Mouse (Mus musculus): Measurements from ENCODE around the gene Tbx2. TPM values are rescaled to one million over a fixed set of nuclear protein-coding genes. Genes with fewer than 3 reads are reported as not detected.

The Tbx2 gene
- 0.10 TPM in 1 of 2 replicates, not detected in the other for total RNA-seq (2015)
- total RNA-seq (2017): not detected in 2 replicates

DNA sequence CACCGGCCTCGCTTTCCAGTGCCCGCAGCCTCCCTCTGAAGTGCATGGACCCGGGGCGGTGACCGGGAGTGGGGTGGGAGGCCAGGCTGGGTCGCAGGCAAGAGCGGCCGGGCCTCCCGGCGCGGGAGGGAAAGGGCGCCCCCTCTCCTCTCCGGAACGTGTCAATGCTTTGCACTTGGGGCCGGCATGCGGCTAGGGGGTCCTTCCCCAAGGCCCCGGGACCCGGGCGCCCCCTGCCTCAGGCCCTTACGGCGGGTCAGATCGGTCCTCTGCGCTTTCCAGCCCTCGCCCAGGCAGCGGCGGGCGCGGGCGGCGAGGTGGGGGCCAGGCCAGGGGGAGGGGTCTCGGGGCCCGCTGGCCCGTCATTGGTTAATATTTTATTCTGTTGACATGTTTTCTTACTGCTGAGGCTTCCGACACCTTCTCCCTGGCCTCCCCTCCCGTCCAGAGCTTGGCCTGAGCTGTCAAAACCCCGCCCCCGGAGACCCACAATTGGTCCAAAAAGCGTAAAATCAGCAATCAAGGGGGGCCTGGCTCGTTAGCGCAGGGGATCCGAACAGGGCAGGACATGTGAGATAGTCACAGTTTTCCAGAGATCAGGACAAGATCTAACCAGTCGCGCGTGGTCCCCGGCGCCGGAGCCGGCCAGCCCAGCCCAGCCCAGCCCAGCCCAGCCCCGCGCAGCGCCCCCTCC is at the start of gene Tbx2:
Gene Tbx2 (plus strand): TSS at position 321 of the 694 bp plus-strand sequence.
- no peak for ATAC-seq (replicated peaks; ENCODE audit: poor library complexity)

DNA sequence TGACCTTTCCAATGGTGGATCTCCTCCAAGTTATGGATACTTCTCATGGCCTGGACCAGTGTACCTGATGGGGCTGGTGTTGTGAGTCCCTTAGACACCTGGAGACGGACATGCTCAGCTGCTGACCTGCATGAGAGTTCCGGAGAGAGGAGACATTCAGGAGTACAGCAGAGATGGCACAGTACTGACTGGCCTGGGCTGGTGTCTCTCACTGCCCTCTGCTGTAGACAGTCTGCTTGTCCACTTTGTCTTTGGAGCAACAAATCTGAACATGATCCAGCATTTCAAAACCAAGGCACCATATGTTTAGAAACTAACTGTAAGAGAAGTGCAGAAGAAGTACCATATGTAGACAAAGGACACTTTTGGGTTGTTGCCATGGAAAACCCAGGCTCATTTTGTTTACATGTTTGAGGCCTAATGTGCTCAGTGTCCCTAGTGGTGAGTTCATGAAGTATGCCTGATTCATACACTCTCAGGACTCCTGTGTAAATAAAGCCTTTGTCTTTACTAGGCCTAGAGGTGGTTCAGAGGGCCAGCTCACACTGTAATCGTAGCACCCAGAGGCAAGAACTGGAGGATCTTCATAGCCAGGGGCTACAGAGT is 46.1 kb upstream of the Tbx2 start:
- peak; percentile 72 for ATAC-seq (replicated peaks; ENCODE audit: poor library complexity)

DNA sequence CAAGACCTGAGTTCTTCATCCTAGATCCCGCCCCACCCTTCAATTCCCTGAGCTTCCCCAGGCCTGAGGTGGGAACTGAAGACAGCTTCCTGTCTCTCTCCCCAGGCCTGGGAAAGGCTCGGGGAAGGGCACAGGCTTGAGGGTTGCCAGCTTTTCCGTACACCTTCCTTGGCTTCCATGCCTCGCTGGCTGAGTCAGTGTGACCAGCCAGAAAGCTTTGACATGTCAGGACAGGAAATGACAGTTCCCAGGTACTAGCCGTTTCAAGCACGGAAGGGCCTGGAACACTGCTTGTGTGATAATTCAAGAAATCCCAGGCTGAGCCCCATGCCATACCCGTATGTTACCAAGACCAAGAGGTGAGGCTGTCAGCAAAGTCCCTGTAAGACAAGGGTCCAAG is 42.6 kb upstream of the Tbx2 start:
- ATAC-seq (replicated peaks; ENCODE audit: poor library complexity): no peak

DNA sequence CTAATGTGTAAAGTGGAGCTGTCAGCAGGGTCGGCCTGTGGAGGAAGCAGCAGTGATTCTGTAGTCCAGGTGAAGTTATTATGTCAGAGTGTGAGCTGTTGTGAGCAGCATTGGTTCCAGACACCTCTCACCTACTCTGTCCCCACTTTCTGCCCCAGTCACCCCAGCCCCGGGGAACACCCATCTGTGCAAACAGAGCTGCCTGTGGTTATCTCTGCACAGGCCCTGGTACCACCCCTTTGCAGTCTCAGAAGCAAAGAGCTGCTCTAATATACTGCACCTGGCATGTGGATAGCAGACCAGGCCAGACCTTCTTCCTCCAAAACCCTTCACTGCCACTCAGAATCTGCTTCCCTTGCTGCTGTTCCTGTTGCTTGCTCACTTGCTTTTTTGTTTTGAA is 42.1 kb upstream of the Tbx2 start:
- peak; percentile 85 for ATAC-seq (replicated peaks; ENCODE audit: poor library complexity)

DNA sequence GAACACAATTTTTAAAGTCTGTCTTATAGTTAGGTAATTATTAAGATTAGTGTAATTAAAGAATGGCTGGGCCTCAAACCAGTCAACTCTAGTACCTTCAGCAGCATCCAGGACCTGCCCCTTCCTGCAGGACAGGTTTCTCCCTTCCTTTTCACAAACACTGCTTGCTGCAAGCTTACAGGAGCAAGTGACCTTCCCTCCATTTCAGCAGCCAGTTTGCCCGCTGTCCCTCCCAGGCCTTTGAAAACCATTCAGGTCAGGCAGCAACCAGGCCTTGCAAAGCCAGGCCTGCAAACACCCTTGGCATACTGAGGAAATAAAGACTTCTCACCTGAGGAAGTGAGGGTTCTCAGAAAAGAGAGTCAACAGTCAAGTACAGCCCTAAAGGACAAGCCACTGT is 41.1 kb upstream of the Tbx2 start:
- ATAC-seq (replicated peaks; ENCODE audit: poor library complexity): no peak

DNA sequence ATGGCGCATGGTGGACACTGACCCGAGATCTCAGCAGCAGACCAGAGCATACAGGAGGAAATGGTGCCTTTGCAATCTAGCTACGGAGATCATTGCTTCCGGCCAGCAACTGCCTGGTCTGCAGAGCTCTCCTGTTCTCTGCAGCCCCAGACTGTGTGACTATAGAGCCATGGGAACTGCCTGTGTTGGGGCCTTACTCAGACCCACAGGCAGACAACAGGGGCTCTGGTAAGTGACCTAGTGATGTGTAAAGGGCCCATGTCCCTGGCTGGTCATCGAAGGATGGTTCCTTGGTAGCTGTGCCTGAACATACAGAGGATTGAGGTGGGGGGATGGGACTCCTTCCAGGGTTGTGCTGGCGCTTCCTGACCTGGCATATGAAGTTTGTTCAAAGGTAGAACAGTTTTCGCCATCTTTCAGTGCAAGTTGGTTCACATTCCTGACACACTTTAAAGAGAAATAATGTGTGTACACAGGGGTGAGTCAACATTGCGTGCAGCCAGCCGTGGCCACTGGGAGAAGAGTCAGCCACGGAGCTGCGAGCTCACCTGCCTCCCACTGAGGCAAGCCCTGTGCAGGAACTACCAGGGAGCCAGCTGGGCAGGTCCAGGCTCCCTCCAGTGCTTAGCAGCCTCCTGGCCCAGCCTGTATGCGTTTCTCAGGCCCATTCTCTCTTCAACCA is 39.7 kb upstream of the Tbx2 start:
- no peak for ATAC-seq (replicated peaks; ENCODE audit: poor library complexity)

DNA sequence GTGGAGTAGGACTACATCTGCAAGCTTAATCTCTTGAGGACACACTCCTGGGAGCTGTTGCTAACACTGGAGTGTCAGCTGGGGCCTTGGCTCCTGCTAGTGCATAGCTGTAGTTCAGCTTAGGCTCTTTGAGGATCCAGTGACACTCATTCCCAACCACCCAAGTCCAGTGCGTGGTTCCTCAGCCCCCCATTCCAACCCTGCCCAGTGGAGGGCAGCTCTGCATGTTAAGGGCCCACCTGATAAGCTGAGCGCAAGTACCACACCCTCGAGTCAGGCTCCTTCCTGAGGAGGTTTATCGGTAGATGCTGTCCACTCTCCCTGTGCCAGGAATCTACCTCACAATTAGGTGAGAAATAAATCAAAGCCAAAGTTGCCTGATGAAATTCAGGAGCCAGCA is 32.9 kb upstream of the Tbx2 start:
- no peak for ATAC-seq (replicated peaks; ENCODE audit: poor library complexity)

DNA sequence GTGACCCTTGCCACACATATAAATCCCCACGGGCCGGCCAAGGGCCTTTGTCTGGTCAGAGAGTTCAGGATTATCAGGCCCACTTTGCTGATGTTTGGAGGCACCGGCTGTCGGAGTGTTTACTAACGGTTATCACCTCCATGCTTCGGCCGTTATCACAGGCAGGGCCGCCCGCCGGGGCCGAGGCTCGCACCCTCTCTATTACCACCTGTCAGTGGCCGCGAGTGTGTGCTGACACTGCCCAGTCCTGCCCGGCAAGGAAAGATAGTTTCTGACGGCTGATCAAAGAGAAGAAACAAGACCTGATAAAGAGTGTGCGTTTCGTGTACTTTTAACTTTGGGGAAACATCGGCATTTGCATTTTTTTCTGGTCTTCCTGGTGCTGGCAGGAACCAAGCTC is 32.5 kb upstream of the Tbx2 start:
- ATAC-seq (replicated peaks; ENCODE audit: poor library complexity): no peak

DNA sequence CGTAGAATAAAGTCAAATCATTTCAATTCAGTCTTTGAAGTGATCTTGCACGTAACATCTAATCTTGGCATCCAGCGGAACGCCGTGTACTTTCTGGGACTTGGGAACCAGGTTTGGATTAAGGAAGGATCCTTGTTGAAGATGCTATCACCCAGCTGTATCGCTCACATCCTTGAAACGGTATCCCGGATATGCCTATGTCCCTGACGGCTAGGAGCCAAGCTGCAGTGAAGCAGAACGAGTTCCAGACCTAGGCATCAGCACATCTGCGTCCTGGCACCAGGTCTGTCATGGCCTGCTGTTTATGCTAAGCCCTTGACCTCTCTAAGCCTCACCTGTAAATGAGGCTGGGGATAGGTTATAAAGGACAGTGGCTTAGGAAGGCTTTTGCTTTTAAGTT is 32.0 kb upstream of the Tbx2 start:
- ATAC-seq (replicated peaks; ENCODE audit: poor library complexity): no peak

DNA sequence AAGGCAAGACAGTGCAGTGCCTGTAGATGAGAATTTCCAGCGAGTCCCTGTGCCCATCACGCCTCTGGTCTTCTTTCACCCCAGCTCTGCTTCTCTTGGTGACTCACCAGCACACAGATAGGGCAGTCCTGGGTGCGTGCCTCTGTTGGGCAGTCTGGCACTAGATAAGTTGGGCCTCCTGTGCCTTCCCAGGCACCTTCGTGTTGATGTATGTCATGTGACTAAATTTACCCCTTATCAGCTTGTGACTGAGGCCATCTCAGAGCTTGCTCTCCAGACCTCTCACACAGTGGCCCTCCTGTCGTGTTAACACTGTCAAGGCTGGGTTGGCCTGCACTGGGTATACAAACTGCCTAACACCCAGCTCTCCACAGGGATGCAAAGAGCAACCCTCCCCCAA is 28.3 kb upstream of the Tbx2 start:
- peak; percentile 93 for ATAC-seq (replicated peaks; ENCODE audit: poor library complexity)

DNA sequence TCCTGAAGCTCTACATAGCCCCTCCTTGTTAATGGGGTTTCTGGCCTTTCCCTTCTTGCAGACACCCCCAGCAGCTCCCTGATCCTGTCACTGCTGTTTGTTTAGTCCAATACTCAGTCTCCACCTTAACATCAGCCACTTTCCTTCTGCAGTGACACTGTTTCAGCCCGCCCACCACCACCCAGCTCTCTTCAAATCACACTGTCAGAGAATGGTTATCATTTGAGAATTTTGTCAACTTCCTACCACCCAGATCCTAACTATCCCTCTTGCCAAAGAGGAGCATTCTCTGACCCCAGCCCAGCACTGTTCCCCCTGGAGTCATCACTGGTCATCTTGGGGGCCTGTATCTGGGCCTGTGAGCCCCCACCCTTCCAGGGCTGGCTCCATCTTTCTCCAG is 26.6 kb upstream of the Tbx2 start:
- no peak for ATAC-seq (replicated peaks; ENCODE audit: poor library complexity)

DNA sequence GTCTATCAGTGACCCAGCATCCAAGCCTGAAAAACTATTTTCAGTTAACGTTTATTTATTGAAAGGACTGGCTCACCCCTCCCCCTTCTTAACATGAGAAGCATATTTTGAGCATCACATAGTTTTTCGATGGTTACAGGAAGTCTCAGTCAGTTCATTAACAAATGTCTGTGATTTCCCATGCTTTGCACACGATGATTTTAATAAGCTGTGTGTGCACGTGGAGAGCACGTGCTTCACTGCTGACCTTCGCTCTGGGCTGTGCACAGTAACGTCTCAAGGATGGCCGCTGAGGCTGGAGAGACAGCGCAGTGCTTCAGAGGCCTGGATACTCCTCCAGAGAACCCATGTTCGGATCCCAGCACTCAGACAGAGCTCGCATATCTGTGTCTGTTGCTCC is 25.0 kb upstream of the Tbx2 start:
- no peak for ATAC-seq (replicated peaks; ENCODE audit: poor library complexity)

DNA sequence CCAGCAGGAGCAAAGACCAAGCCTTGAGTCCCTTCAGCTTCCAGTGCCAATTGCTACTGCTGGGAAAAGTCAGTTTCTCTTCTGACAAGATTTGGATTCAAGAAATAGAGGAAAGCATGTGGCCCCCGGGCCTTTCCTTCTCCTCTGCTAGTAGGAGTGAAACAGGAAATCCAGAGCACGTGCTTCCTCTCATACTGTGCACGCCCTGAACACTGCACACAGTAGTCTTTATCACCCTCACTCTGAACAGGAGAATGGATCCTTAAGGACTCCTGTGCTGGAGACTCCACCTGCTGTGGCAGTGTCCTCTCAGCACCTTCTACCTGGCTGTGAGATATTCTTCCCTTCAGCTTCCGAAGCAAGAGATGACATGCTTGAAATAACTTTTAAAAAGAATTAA is 21.1 kb upstream of the Tbx2 start:
- ATAC-seq (replicated peaks; ENCODE audit: poor library complexity): 0 out of 2 replicates have a peak, but pooled peaks have one; percentile 41

DNA sequence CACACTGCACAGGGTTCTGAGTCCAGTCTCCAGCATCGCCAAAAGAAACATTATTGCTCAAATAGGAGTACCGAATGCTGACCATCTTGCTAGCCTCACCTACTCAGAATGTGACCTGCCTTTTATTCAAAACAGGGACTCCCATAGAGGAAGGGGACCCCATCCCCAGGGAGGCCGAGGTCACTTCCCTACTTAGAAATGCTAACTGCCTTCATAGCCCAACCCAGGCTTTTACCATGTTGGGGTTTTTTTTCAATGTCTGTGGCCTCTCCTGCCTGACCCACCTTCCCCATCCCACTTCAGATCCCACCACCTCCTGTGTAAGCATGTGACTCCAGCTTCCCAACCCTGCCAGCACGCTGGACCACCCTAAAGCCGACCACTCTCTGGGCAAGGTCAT is 20.7 kb upstream of the Tbx2 start:
- ATAC-seq (replicated peaks; ENCODE audit: poor library complexity): no peak

DNA sequence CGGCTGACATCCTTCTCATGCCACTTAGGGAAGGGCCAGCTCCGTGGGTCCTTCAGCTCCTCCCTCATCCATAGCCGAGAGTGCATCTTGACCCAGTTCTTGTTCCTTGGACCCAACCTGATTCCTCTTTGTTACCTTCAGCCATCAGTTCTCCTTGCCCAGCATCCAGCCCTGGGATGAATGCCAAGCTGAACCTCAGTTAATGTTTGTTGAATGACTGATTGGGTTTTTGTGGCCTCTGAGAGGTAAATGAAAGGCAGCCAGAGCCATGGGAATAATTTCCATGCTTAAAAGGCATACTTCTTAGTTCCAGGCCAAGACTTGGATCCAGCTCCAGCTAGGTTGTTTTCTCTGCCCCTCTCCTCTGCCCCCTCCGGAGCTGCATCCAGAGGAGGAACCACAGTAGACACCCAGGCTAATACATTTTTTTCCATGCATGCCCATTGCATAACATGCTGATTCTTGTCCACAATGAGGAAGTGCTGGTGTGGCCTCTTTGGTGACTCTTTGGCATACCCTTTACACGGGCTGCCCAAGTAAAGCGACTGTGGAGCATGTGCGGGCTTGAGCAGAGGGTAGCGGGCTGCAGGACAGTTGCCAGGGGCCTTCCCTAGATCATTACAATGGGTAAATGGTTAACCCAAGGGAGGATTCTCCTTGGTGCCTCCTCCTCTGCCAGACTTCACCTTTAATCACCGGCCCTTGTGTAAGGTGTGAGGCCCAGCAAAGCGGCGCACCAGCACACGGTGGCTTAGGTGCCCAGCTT is 20.0 kb upstream of the Tbx2 start:
- ATAC-seq (replicated peaks; ENCODE audit: poor library complexity): peak; percentile 94

DNA sequence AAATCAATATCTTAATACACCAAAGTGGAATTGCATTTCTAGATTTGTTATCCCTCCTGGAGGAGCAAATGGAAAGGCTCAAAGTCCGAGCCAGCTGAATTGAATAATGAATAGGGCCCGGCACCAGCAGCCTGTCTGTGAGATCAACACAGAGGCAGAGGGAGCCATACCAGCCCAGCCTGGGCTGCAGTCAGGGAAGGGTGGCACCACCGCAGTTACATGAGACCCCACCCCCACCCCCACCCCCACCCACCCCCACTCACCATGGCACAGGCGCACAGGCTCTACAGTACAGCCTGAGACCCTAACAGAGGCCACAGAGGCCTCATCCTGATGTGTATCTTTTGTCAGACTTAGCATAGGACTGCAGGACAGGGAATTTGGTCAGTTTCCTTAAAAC is 17.7 kb upstream of the Tbx2 start:
- ATAC-seq (replicated peaks; ENCODE audit: poor library complexity): no peak

DNA sequence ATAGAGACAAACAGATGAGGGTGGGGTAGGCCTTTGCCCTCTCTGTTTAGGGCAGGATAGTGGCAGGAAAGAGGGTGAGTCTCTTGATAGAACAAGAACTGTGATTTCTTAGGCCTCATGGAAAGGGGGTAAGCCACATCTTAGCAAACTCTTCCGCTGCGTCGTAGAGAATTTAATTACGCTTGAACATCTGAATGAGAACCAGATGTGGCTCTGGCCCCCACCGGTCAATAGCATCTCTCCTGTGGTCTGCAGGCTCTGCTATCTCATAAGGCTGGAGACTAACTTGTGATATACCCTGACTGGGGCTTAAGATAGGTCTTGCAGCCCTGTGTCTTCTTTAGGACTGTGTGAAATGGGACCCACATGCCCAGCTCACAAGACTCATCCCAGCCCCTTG is 15.9 kb upstream of the Tbx2 start:
- ATAC-seq (replicated peaks; ENCODE audit: poor library complexity): no peak

DNA sequence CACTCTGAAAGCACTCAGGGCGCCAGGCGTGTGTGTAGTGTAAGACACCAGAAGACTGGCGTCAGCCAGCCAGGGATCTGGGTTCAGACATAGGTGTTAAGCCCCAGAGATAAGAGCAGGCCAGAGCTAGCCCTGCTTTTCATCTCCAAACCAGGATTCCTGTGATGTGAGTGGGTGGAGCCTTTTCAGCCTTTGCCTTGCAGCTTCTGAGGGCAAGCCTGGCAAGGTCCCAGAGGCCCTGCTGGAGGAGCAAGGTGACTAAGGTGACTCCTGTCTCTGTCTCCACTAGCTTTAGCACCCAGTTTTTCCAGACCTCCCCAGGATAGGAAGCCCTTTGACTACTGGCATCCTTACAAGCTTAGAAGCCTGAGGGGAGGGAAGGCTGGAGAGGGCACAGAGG is 13.9 kb upstream of the Tbx2 start:
- no peak for ATAC-seq (replicated peaks; ENCODE audit: poor library complexity)

DNA sequence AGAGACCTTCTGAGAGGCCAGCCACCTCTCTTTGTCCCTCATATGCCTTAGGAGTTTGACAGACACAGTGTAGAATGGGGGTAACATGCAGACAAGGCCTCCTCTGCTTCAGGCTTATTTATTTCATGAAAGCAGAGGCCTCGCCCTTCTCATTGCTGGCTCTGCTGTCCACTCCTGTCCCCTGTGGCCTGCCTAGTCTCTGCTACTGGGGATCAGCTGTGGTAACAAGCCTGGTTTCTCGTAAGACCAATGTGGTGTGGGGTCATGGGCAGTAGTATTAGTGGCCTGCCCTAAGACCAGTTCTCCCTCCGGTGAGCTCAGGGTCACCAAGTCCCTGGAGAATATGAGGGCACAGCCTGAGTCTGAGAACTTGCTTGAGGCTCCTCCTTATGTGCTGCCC is 11.4 kb upstream of the Tbx2 start:
- ATAC-seq (replicated peaks; ENCODE audit: poor library complexity): no peak

DNA sequence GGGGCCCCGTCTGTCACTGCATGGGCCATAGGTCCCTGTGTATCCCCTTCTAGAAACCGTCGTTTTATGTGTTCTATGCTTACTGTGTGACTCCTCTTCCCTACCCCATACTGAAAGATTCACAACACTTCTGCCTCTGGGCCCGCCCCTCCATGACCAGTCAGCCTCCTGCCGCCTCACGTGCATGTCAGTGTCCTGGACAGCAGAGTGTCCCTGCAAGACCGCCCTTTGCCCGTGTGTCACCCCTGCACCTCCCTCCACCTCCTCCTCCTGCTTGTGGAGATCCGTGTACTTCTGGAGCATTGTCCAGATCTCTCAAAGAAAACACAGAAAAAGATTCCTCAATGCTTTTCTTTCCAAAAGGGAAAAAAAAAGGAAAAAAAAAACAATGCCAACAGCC is 10.7 kb upstream of the Tbx2 start:
- no peak for ATAC-seq (replicated peaks; ENCODE audit: poor library complexity)

DNA sequence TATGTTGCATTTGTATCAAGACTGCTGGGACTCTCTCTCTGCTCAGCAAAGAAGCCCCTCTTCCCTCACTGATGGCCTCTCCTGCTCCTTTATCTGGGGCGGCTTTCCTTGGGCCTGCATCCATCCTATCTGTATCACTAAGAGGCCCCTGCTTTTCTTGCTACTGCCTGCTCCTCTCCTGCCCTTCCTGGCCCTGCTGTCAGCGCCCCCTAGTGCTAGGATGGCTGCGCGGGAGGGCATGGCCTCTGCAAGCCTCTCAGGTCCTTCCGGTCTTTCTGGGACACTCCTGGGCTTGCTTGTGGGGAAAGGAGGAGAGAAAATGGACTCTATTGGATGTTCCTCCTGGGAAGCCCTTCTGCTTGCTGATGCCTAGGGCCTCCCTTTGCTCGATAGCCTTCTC is 9.2 kb upstream of the Tbx2 start:
- ATAC-seq (replicated peaks; ENCODE audit: poor library complexity): peak; percentile 90

DNA sequence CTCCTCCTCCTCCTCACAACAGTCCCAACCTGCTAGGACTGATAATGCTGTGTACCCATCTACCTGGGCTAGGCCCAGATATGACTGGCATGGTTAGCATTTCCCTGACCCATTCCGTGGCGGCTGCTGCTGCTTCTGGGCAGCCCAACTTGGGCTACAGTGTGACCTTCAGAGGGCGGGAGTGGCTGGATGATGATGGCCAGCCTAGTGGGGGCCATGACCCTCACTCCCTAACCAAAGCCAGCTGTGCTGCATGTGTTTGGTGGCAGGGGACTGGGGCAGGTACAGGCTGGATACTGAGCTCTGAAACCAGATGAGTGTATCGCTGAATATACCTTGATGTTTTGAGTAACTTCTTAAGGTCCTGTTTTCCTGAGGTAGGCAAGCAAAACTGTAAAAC is 8.6 kb upstream of the Tbx2 start:
- ATAC-seq (replicated peaks; ENCODE audit: poor library complexity): no peak
